Mouse (Mus musculus) brain, adult 10 weeks (tissue): ENCODE results near the gene Gemin2. TPM values are rescaled to one million over a fixed set of nuclear protein-coding genes. Genes with fewer than 3 reads are reported as not detected.

Experiments used
- polyA plus RNA-seq: library from polyadenylated mRNA; stranded (reverse); fragments of 350-450 nt; fragmentation: Illumina TruSeq; extraction: RNeasy Lipid Tissue Mini Kit (QIAGEN cat#74804); gene quantifications from one replicate; pipeline ENCODE4 v1.2.3, GENCODE M21; 2015; ENCODE audit warnings: low read depth, low replicate concordance

The Gemin2 gene
- polyA plus RNA-seq, result 10.7 TPM

GRCm38 (mm10) chr12:59013234-59013633 is at the start of gene Gemin2:
Gene Gemin2 (plus strand): TSS chr12:59013393.

DNA sequence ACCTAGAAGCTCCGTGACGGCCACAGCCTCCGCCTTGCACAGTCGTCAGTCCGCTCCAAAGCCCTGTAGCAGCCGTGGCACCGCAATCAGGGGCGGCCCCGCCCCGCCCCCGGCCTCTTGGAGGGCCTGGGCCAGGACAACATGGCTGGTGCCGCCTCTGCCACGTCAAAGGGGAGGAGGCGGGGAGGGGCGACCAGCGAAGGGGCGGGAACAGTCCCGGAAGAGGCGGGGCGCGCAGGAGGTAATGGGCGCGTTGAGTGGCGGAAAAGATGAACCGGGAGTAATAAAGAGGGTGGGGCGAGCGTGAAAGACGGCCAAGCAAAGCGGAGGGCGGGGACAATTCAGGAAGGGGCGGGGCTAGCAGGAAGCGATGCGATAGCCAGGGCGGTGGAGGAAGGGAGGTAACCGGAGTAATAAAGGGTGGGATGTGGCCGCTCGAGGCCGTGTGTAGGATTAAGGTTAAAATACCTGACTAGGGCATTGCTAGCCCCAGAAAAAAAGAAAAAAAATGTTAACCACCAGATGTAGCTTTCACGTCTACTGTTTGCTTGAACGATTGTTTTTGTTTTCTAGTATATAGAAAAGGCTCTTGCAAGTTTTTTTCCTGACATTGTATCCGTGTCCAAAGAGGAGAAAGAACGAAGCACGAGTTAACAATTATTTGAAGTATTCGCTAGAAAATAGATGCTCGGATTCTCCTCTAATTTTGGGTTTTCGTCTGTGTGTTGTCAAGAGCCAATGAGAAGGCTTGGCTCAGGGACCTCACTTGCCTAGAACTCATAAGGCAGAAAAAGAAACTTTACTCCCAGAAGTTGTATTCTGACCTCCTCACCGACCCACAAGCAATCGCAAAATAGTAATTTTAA is 1.1 kb upstream of the Gemin2 start, which contains the start of gene Sec23a:
Gene Sec23a, minus strand, starts transcription at position 174 of the 866 bp plus-strand sequence.

DNA sequence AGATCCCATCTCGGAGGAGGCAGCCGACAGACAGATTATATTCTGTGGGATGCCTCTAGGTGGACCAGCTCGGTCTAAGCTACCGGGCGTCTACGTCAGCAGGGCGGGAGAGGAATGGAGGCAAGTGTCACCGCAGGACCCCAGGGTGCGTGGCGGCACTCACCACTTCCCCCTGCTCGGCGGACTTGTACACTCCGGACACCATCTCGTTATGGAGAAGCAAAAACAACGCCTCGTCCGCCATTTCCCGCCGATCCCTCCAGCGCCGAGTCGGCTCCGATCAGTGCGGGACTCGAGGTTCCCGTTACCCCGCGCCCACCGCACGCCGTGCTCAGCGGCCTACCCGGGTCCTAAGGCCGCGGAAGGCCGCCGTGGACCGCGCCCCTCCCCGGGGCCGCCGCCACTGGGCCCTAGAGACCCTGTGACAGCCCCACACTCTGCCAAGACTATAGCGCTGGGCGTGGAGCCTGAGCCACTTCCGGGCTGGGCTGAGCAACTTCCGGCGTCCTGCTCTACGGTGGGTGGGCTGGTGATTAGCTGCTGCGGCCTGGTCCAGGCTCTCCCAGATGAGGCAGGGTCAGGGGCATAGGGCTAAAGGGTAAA is 47.9 kb downstream of the Gemin2 start, which contains the start of gene Trappc6b:
Gene Trappc6b, minus strand, starts transcription at position 480 of the 603 bp plus-strand sequence.

DNA sequence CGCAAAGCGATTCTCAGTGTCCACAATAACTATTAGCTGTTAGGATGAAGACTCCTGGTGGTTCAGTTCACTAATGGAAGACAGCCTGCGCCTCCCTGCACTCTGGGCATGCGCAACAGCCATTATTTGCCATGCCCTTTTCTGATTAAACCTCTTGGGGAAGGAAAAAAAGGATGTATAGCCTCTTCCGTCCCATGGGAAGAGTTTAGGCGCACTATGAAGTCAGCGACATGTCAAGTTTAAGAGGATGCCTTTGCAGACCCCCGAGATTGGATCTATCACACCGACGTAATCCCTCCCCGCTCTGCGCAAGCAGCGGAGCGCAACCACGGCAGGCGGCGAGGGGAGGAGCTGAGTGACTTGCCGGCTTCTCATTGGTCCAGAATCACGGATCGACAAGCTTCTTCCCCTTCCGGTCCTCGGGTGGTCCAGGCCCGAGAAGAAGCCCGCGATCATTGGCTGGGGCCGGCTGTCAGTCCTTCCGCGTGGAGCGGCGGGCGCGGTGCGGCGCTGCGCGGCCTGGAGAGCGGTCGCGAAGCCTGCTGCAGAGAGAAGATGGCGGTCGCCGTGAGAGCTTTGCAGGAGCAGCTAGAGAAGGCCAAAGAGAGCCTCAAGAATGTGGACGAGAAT is 53.4 kb downstream of the Gemin2 start, which contains the start of gene Pnn:
Gene Pnn, plus strand, starts transcription at position 437 of the 630 bp plus-strand sequence.

Other genes starting within 250 kb of the Gemin2 start
- gene Sec23a, start 1.4 kb upstream of the Gemin2 start, polyA plus RNA-seq, result 66.4 TPM
- 162 TPM for gene Trappc6b, start 48.1 kb downstream of the Gemin2 start, polyA plus RNA-seq
- 53.1 TPM for gene Pnn, start 53.5 kb downstream of the Gemin2 start, polyA plus RNA-seq
- gene Mia2, start 82.4 kb downstream of the Gemin2 start, polyA plus RNA-seq, result 54.8 TPM
- gene Fbxo33, start 206.3 kb downstream of the Gemin2 start, polyA plus RNA-seq, result 61.2 TPM